Comparison of ENCODE assay signal across 9 mouse cellular contexts in the genomic region with DNA sequence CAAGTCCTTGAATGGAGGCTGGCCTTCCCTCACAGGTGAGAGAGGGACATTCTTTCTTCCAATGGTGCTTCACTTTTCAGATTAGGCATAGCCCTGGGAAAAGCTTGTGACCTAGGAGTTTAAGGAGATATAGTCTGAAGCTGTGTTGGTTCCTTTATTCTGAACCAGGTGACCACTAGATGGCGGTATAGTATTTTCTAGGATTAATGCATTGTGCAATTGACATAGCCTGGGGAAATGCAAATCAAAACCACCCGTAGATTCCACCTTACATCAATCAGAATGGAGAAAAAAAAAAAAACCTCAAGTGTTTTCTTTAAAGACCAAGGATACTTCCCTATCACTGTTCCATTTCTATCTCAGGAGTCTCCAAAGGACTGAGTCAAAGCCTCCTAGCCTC.
A peak's percentile ranks its signal among the peaks of the same experiment; 100 is the strongest.
DNase-seq lines count a peak whose midpoint lies in the region; ATAC-seq lines count a peak whose summit lies in the region.
"Had no signal": no experiment of that assay in that cellular context is flagged by ENCODE, and none has a peak within 500 bp of the region (broad histone marks: within the 10 kb centered on the region; RNA-seq: fewer than 3 reads in every experiment).

No protein-coding gene starts in this region.

- no peaks in the 10 kb centered on the region for H3K36me3 ChIP-seq in hindbrain, embryonic 16.5 days (ENCODE audit: control insufficient read depth, insufficient read depth, low read length)
- no peaks in the 10 kb centered on the region for H3K36me3 ChIP-seq in hindbrain, embryonic 10.5 days
- H3K36me3 ChIP-seq: embryonic facial prominence, embryonic 13.5 days; limb, embryonic 15.5 days had no signal

- H3K9me3 ChIP-seq in hindbrain, embryonic 16.5 days (ENCODE audit: control insufficient read depth, low read length) = no peaks in the 10 kb centered on the region
- H3K9me3 ChIP-seq in hindbrain, embryonic 10.5 days = no peaks in the 10 kb centered on the region
- H3K9me3 ChIP-seq: embryonic facial prominence, embryonic 13.5 days; limb, embryonic 15.5 days had no signal

- peaks cover 12% of the 10 kb centered on the region; the same call in 1 of the 2 replicates for H3K27me3 ChIP-seq in hindbrain, embryonic 16.5 days (replicated peaks; ENCODE audit: control insufficient read depth, insufficient read depth, low read length)
- peaks cover 61% of the 10 kb centered on the region for H3K27me3 ChIP-seq in hindbrain, embryonic 10.5 days (ENCODE audit: insufficient read depth, poor library complexity, severe bottlenecking)

- H3K4me3 ChIP-seq in hindbrain, embryonic 16.5 days (ENCODE audit: low read length) = no peak overlapping the region
- no peak overlapping the region for H3K4me3 ChIP-seq in hindbrain, embryonic 10.5 days
- H3K4me3 ChIP-seq: embryonic facial prominence, embryonic 13.5 days; limb, embryonic 15.5 days had no signal

- peak; percentile 37; the same call in 1 of the 2 replicates for ATAC-seq in hindbrain, embryonic 16.5 days
- ATAC-seq in megakaryocyte, adult 5-6 weeks (ENCODE audit: poor library complexity, severe bottlenecking) = 0 out of 2 replicates have a peak, but pooled peaks have one; percentile 43

- no peak overlapping the region for H3K9ac ChIP-seq in hindbrain, embryonic 16.5 days (ENCODE audit: low read depth, low read length)
- H3K9ac ChIP-seq: embryonic facial prominence, embryonic 13.5 days; limb, embryonic 15.5 days had no signal

- no peak overlapping the region for H3K27ac ChIP-seq in hindbrain, embryonic 16.5 days (ENCODE audit: low read depth, low read length)
- no peak overlapping the region for H3K27ac ChIP-seq in hindbrain, embryonic 10.5 days
- H3K27ac ChIP-seq: embryonic facial prominence, embryonic 13.5 days; limb, embryonic 15.5 days had no signal

- 6% methylated on average over 2 of the region's 2 CpGs for WGBS in hindbrain, embryonic 16.5 days
- 12% methylated on average over 2 of the region's 2 CpGs for WGBS in hindbrain, embryonic 10.5 days

- no peaks in the 10 kb centered on the region for H3K4me1 ChIP-seq in hindbrain, embryonic 16.5 days (ENCODE audit: control insufficient read depth, insufficient read depth, low read depth, low read length)
- H3K4me1 ChIP-seq in hindbrain, embryonic 10.5 days (replicated peaks) = no peaks in the 10 kb centered on the region
- H3K4me1 ChIP-seq: embryonic facial prominence, embryonic 13.5 days; limb, embryonic 15.5 days had no signal

- no peak for DNase-seq in hindbrain, embryonic 10.5 days (ENCODE audit: low spot score)
- DNase-seq in B cell, adult 2 months = peak; percentile 25 to 42
- DNase-seq in MN1 (ENCODE audit: low spot score) = peak; percentile 31
- DNase-seq in embryo, embryonic 9.5 days (ENCODE audit: extremely low spot score) = peak; percentile 38
- DNase-seq in gastrocnemius, postnatal 10 days = no peak

- no peak overlapping the region for H3K4me2 ChIP-seq in hindbrain, embryonic 16.5 days (ENCODE audit: low read length)
- H3K4me2 ChIP-seq: embryonic facial prominence, embryonic 13.5 days; limb, embryonic 15.5 days had no signal

Comparison
In these comparisons a context has a peak if more than half of its experiments do, and no peak if none do; other contexts are left out.
1. DNase-seq: peak in B cell, adult 2 months (2 of 2), MN1 (single experiment) and embryo, embryonic 9.5 days (single experiment); none in hindbrain, embryonic 10.5 days (single experiment) and gastrocnemius, postnatal 10 days (single experiment).